Mouse (Mus musculus): ENCODE measurements around the gene Galnt12.

Gene Galnt12

DNA sequence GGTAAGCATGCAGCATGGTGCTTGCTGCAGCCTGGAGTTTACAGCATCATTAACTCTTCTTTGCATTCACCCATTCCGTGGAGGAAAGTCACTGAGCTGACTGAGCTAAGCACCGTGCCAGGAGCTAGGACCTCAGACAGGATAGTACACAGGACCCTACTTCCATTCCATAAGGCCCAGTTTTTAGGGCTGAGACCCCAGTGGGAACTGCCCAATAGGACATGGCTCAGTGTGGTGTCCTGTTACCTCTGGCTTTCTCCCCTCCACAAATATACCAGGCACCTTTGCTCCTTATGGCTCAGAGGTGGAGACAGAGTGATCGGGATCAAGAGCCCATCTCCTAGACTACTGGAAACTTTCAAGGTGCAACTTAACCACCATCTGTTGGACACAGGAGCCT is 59.1 kb downstream of the Galnt12 start:
- DNase-seq (ENCODE audit: low read depth, low spot score): no peak

DNA sequence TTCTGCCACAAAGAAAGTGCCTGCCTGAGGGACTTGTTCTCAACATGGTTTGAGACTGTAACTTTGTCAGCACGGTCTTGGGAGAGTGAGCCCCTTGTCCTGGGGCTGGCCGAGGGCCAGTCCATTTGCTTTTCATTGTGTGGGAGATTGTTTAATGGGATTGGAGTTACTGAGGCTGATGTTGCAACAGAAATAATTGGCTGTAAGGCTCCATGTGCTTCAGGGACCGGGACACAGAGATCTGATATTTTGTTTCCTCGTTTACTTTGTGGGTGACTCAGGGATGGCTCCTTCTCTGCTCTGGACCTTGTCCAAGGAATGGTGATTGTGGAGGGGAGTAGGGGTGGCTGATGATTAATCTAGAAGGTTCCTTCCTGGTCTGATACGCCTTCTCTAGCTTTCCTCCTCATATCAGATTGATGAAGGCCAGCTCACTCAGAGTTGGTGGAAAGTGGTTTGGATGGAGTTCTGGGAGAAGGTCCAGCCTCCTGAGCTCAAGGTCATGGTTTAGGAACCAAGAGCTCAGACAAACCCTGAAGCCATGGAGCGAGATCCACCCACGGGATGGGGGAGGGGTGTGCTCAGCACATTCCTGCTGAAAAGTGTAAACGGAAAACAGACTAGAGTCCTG is 60.0 kb downstream of the Galnt12 start:
- peak; percentile 88 for DNase-seq (ENCODE audit: low read depth, low spot score)

- DNase-seq (ENCODE audit: low read depth, low spot score): no peak
These were observed 69.5 kb downstream of the Galnt12 start for GRCm38 (mm10) chr4:47161103-47161755.

GRCm38 (mm10) chr4:47161756-47162587 is 70.3 kb downstream of the Galnt12 start:
- DNase-seq (ENCODE audit: low read depth, low spot score): no peak

DNA sequence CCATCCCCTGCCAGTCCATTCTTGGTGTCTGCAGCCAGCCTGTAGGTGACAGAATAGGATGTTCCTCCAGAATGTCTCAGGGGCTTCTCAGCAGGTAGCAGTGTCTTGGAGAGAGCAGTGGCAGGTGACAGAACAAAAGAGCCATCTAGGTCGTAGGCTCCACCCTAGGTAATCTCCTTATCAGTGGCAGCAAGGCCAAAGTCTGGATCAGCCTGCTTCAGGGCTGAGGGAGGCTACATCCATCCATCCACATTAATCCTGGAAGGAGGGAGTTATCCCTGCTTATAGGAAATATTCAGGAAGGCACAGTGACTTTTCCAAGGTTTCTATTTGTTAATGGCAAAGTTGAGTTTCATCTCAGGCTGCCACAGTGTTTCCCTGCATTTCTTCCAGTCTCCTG is 80.6 kb downstream of the Galnt12 start:
- no peak for DNase-seq (ENCODE audit: low read depth, low spot score)
